Mouse (Mus musculus) intestine, embryonic 15.5 days (tissue): ENCODE measurements around the gene Sema3b. TPM values are rescaled to one million over a fixed set of nuclear protein-coding genes. Genes with fewer than 3 reads are reported as not detected.

Experiments
- ATAC-seq: fragments of 200-750 bp; cut with Nextera tagmentation; 2 replicates; pipeline ENCODE4 v1.8.0; 2017; ENCODE audit warnings: moderate TSS enrichment, moderate library complexity
- H3K27ac ChIP-seq: fragments of 300-500 bp; sonication (generic); 2 replicates; pipeline ENCODE4 v1.5.1; 2015; ENCODE audit warnings: mild to moderate bottlenecking, inconsistent platforms
- H3K27me3 ChIP-seq: fragments of 300-500 bp; sonication (generic); replicated peaks from 2 replicates; pipeline ENCODE4 v1.6.1; 2015; ENCODE audit warnings: inconsistent platforms
- H3K36me3 ChIP-seq: fragments of 300-500 bp; sonication (generic); 2 replicates; pipeline ENCODE4 v1.6.1; 2015; ENCODE audit warnings: inconsistent platforms
- H3K4me1 ChIP-seq: fragments of 300-500 bp; sonication (generic); replicated peaks from 2 replicates; pipeline ENCODE4 v1.6.1; 2015; ENCODE audit warnings: inconsistent platforms
- H3K4me2 ChIP-seq: fragments of 300-500 bp; sonication (generic); replicated peaks from 2 replicates; pipeline ENCODE4 v1.6.1; 2015; ENCODE audit warnings: mild to moderate bottlenecking, inconsistent platforms
- H3K4me3 ChIP-seq: fragments of 300-500 bp; sonication (generic); replicated peaks from 2 replicates; pipeline ENCODE4 v1.5.1; 2015; ENCODE audit warnings: inconsistent platforms
- H3K9ac ChIP-seq: fragments of 300-500 bp; sonication (generic); 2 replicates; pipeline ENCODE4 v1.6.1; 2015; ENCODE audit warnings: inconsistent platforms
- H3K9me3 ChIP-seq: fragments of 300-500 bp; sonication (generic); 2 replicates; pipeline ENCODE4 v1.6.1; 2016; ENCODE audit warnings: inconsistent platforms
- WGBS: fragments of 180-500 bp; shearing (Covaris S2); methylation state at CpG from one replicate; pipeline ENCODE4 v1.1.7; 2015; 5-methylcytosine and 5-hydroxymethylcytosine counted together
- polyA plus RNA-seq: library from polyadenylated mRNA; unstranded; fragments of >200 nt; fragmentation: Nextera tagmentation; extraction: Ambion mirVana; gene quantifications from 2 replicates; pipeline ENCODE4 v1.2.1, GENCODE M21; 2015

Sema3b gene
- polyA plus RNA-seq, 1 experiment from 2014 or later, result 34.7 TPM

DNA sequence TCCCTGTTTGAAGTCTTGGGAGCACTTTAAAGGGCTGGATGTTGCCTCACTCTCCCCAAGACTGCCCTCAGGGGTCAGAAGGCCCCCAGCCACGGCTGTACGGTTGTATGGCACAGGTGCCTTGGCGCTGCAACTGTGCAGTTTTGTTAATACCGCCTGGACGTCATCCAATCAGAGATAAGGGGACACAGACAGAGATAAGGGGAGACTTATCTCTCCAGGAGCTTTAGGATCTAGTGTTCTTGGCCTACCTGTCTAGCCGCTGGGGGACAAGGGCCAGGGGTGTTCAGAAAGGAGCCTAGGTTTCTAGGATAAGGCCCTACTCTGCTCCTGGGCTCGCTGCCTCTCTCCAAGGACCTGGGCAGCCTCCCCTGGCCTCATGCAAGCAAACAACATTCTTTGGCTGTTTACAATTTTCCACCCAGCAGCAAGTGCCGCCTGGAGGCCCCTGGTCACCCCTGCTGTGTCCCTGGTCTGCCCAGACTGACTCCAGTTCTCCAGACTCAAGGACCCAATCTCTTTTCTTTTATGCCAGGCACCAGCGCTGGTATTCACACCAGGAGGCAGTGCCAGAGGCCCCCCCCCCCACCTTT lies 1.3 kb downstream of the Sema3b start:
- peak overlapping the region; percentile 26; the same call in 1 of the 2 replicates for H3K9ac ChIP-seq
- H3K27me3 ChIP-seq, result no peaks in the 10 kb centered on the region
- no peaks in the 10 kb centered on the region for H3K36me3 ChIP-seq
- H3K4me2 ChIP-seq, result peak overlapping the region; percentile 59
- H3K9me3 ChIP-seq, result no peaks in the 10 kb centered on the region
- WGBS, result 35% methylated on average over 9 of the region's 9 CpGs
- peak overlapping the region; percentile 86 for H3K27ac ChIP-seq
- no peak for ATAC-seq
- no peak overlapping the region for H3K4me3 ChIP-seq
- H3K4me1 ChIP-seq, result peaks cover 66% of the 10 kb centered on the region

GRCm38 (mm10) chr9:107607036-107607435 lies 2.0 kb downstream of the Sema3b start:
- peak overlapping the region; percentile 59 for H3K4me2 ChIP-seq
- 53% methylated on average over 2 of the region's 2 CpGs for WGBS
- no peaks in the 10 kb centered on the region for H3K9me3 ChIP-seq
- ATAC-seq, result peak; percentile 1; the same call in 1 of the 2 replicates
- no peaks in the 10 kb centered on the region for H3K27me3 ChIP-seq
- peak overlapping the region; percentile 86 for H3K27ac ChIP-seq
- peak overlapping the region; percentile 23 for H3K4me3 ChIP-seq
- peak overlapping the region; percentile 29; the same call in 1 of the 2 replicates for H3K9ac ChIP-seq
- H3K36me3 ChIP-seq, result no peaks in the 10 kb centered on the region
- H3K4me1 ChIP-seq, result peaks cover 62% of the 10 kb centered on the region

GRCm38 (mm10) chr9:107606591-107606990 lies 2.4 kb downstream of the Sema3b start:
- peaks cover 58% of the 10 kb centered on the region for H3K4me1 ChIP-seq
- peak overlapping the region; percentile 29; the same call in 1 of the 2 replicates for H3K9ac ChIP-seq
- peak; percentile 55 for ATAC-seq
- 15% methylated on average over 9 of the region's 9 CpGs for WGBS
- H3K27ac ChIP-seq, result peak overlapping the region; percentile 86
- H3K4me2 ChIP-seq, result peak overlapping the region; percentile 59
- no peaks in the 10 kb centered on the region for H3K9me3 ChIP-seq
- H3K36me3 ChIP-seq, result no peaks in the 10 kb centered on the region
- peak overlapping the region; percentile 23 for H3K4me3 ChIP-seq
- no peaks in the 10 kb centered on the region for H3K27me3 ChIP-seq

DNA sequence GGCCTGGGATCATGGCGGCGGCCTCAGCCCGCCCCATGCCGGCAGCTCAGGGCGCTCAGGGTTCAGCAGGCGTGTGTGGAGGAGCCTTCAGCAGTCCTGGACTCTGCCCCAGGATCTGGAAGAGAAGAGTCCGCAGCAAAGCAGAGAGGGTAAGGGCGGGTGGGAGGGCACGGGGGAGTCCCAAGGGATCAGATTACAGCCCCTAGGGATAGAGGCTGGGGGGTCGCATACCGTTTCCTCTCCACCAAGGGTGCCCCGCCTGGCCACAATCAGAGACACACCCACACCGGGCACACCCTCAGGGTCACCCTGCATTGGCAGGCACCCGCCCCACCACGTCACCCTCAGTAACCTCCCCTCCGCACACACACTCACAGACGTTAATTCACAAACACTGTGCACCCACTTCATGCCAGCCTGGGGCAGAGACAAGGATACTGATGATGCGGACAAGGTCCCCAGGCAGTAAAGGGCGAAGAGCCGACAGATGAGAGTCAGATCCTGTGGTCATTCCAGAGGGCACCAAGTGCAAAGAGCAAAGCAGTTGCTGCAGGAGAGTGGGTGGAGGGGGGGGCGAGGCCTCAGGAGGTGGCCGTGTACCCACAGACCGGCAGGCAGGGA lies 3.9 kb downstream of the Sema3b start:
- H3K9ac ChIP-seq, result peak overlapping the region; percentile 46; the same call in 1 of the 2 replicates
- peaks cover 56% of the 10 kb centered on the region for H3K4me1 ChIP-seq
- H3K9me3 ChIP-seq, result no peaks in the 10 kb centered on the region
- peak overlapping the region; percentile 42 for H3K4me3 ChIP-seq
- no peaks in the 10 kb centered on the region for H3K36me3 ChIP-seq
- peak overlapping the region; percentile 86 for H3K27ac ChIP-seq
- H3K4me2 ChIP-seq, result peak overlapping the region; percentile 59
- 26% methylated on average over 23 of the region's 23 CpGs for WGBS
- peak; percentile 69 for ATAC-seq
- H3K27me3 ChIP-seq, result no peaks in the 10 kb centered on the region

DNA sequence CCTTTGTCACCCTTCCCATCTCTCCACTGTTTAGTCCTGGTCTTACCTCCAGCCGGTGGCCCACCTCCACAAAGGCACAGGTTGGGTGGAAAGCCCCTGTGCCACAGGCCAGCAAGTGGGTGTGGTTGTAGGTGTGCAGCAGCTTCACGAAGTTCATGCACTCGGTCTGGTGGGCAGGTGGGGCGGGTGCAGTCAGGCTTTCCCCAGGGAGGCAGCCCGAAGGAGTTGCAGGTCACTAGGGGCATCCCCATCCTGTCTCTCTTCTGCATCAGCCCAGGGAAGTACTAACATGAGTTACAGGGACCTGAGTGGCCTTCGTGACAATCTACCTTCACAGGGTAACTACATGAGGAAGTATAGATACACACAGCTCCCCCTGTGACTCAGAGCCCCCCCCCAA lies 5.8 kb downstream of the Sema3b start:
- no peak for ATAC-seq
- H3K9ac ChIP-seq, result no peak overlapping the region
- no peaks in the 10 kb centered on the region for H3K27me3 ChIP-seq
- peaks cover 55% of the 10 kb centered on the region for H3K4me1 ChIP-seq
- 71% methylated on average over 6 of the region's 6 CpGs for WGBS
- H3K27ac ChIP-seq, result no peak overlapping the region
- no peaks in the 10 kb centered on the region for H3K9me3 ChIP-seq
- no peaks in the 10 kb centered on the region for H3K36me3 ChIP-seq
- peak overlapping the region; percentile 59 for H3K4me2 ChIP-seq
- H3K4me3 ChIP-seq, result no peak overlapping the region

GRCm38 (mm10) chr9:107602068-107602648 lies 6.9 kb downstream of the Sema3b start:
- no peak overlapping the region for H3K27ac ChIP-seq
- H3K27me3 ChIP-seq, result no peaks in the 10 kb centered on the region
- 0 out of 2 replicates have a peak, but pooled peaks have one; percentile 39 for ATAC-seq
- H3K4me1 ChIP-seq, result peaks cover 45% of the 10 kb centered on the region
- H3K9ac ChIP-seq, result no peak overlapping the region
- no peaks in the 10 kb centered on the region for H3K9me3 ChIP-seq
- no peak overlapping the region for H3K4me3 ChIP-seq
- H3K4me2 ChIP-seq, result no peak overlapping the region
- 11% methylated on average over 10 of the region's 10 CpGs for WGBS
- no peaks in the 10 kb centered on the region for H3K36me3 ChIP-seq

- Histone ChIP-seq H3K4me3 (no peak overlapping the region), H3K4me1 (peaks cover 37% of the 10 kb centered on the region), H3K9me3 (no peaks in the 10 kb centered on the region), H3K36me3 (0 out of 2 replicates have a peak, but pooled peaks cover 3% of the 10 kb centered on the region), H3K9ac (no peak overlapping the region), H3K4me2 (no peak overlapping the region), H3K27me3 (no peaks in the 10 kb centered on the region), H3K27ac (no peak overlapping the region)
- no peak for ATAC-seq
- 84% methylated on average over 11 of the region's 11 CpGs for WGBS
These were observed 7.8 kb downstream of the Sema3b start for GRCm38 (mm10) chr9:107601275-107601674.

DNA sequence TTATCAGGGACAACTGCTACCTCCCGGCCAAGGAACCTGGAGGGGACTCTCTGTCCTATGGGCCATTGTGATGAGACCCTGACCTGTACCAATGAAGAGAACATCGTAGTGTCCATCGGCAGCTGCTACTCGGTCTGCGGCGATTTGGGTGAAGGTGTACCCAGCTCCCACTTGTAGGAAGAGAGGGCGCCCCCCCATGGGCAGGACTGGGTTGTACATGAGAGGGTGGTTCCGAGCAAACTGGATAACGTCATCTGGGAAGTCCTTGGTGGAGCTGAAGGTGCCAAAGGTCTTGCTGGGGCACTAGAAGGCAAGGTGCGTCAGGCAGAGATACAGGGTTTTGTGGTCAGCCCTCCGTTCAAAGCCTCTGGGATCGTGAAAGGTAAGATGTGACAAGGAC lies 8.3 kb downstream of the Sema3b start:
- ATAC-seq, result no peak
- H3K9ac ChIP-seq, result no peak overlapping the region
- H3K27me3 ChIP-seq, result no peaks in the 10 kb centered on the region
- H3K9me3 ChIP-seq, result no peaks in the 10 kb centered on the region
- no peak overlapping the region for H3K27ac ChIP-seq
- H3K4me3 ChIP-seq, result no peak overlapping the region
- H3K36me3 ChIP-seq, result 0 out of 2 replicates have a peak, but pooled peaks cover 3% of the 10 kb centered on the region
- 77% methylated on average over 12 of the region's 12 CpGs for WGBS
- H3K4me2 ChIP-seq, result no peak overlapping the region
- H3K4me1 ChIP-seq, result peaks cover 32% of the 10 kb centered on the region

DNA sequence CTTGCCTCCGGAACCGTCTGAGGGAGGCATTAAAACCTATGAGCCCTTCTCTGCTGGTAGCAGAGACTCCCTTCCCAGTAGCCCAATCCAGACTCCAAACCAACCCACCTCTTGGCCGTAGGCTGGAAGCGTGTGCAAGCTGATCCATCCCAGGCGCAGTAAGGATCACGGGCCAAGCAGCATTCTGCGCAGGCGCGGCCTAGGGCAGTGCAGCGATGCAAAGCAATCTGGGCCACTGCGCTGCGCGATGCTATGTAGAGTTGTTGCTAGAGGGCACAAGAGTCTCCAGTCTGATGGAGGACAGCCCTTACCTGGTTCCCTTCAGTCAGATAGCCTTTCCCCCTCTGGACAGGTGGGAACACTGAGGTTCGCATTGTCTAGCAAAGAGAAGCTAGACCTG lies 9.2 kb downstream of the Sema3b start:
- ATAC-seq, result no peak
- no peaks in the 10 kb centered on the region for H3K9me3 ChIP-seq
- no peak overlapping the region for H3K9ac ChIP-seq
- no peak overlapping the region for H3K4me2 ChIP-seq
- H3K4me3 ChIP-seq, result no peak overlapping the region
- no peak overlapping the region for H3K27ac ChIP-seq
- 0 out of 2 replicates have a peak, but pooled peaks cover 3% of the 10 kb centered on the region for H3K36me3 ChIP-seq
- H3K27me3 ChIP-seq, result no peaks in the 10 kb centered on the region
- 67% methylated on average over 14 of the region's 14 CpGs for WGBS
- peaks cover 27% of the 10 kb centered on the region; the same call in 1 of the 2 replicates for H3K4me1 ChIP-seq

- peaks cover 25% of the 10 kb centered on the region; the same call in 1 of the 2 replicates for H3K4me1 ChIP-seq
- H3K9ac ChIP-seq, result no peak overlapping the region
- H3K27ac ChIP-seq, result no peak overlapping the region
- no peak for ATAC-seq
- WGBS, result 79% methylated on average over 9 of the region's 9 CpGs
- 0 out of 2 replicates have a peak, but pooled peaks cover 3% of the 10 kb centered on the region for H3K36me3 ChIP-seq
- no peaks in the 10 kb centered on the region for H3K9me3 ChIP-seq
- H3K27me3 ChIP-seq, result no peaks in the 10 kb centered on the region
- H3K4me2 ChIP-seq, result no peak overlapping the region
- no peak overlapping the region for H3K4me3 ChIP-seq
These were observed 9.6 kb downstream of the Sema3b start for GRCm38 (mm10) chr9:107599433-107599832.

DNA sequence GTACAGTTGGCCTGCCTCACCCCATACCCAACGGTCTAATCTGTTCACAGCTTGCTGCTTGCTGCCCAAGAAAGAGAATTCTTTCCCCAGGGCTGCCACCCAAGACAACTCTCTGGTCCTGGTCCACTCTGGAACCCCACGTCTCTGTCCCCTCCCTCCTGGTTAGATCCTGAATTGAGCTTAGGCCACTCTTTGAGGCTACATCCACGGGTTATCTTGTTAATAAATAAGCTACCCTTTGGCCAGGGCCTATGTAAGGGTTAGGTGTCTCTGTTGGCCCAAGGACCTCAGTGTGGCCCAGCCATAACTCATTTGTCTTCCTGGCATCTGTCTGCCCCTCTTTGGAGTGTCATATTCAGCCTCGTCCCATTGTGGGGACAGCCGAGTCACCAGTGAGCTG lies 10.6 kb downstream of the Sema3b start:
- 70% methylated on average over 5 of the region's 5 CpGs for whole genome bisulfite sequencing
- H3K27ac ChIP-seq, result no peak overlapping the region
- no peak overlapping the region for H3K4me3 ChIP-seq
- H3K9me3 ChIP-seq, result no peaks in the 10 kb centered on the region
- H3K4me1 ChIP-seq, result peaks cover 17% of the 10 kb centered on the region; the same call in 1 of the 2 replicates
- H3K4me2 ChIP-seq, result no peak overlapping the region
- H3K9ac ChIP-seq, result no peak overlapping the region
- H3K27me3 ChIP-seq, result no peaks in the 10 kb centered on the region
- no peak for ATAC-seq
- H3K36me3 ChIP-seq, result 0 out of 2 replicates have a peak, but pooled peaks cover 10% of the 10 kb centered on the region
